9 mouse cellular contexts compared by ENCODE assay signal in genomic region chr11:90623477-90623876, GRCm38 (mm10). TPM values are rescaled to one million over a fixed set of nuclear protein-coding genes. Genes with fewer than 3 reads are reported as not detected.
A peak's percentile ranks its signal among the peaks of the same experiment; 100 is the strongest.
DNase-seq lines count a peak whose midpoint lies in the region.
"Had no signal": no experiment of that assay in that cellular context is flagged by ENCODE, and none has a peak within 500 bp of the region (broad histone marks: within the 10 kb centered on the region; RNA-seq: fewer than 3 reads in every experiment).

No protein-coding gene starts in this region.

- H3K27ac ChIP-seq in heart, embryonic 10.5 days = no peak overlapping the region
- no peak overlapping the region for H3K27ac ChIP-seq in forebrain, embryonic 10.5 days
- H3K27ac ChIP-seq: embryonic facial prominence, embryonic 15.5 days had no signal

- DNase-seq in heart, postnatal 10 days = peak; percentile 48 to 73
- DNase-seq in heart, embryonic 10.5 days (ENCODE audit: low spot score) = no peak
- DNase-seq in testis, postnatal 10 days (ENCODE audit: low spot score) = peak; percentile 49
- DNase-seq in testis, postnatal 14 days (ENCODE audit: low spot score) = no peak
- peak; percentile 34 for DNase-seq in c-Kit-negative CD71-positive TER-119-positive erythroid progenitor cells, embryonic 14.5 days (ENCODE audit: low read depth, low spot score)
- DNase-seq in induced T-regulatory cell, adult 2 months (ENCODE audit: low read depth) = peak; percentile 66
- DNase-seq in retina, postnatal 1 day = peak; percentile 71
- no peak for DNase-seq in forebrain, embryonic 10.5 days (ENCODE audit: extremely low spot score, low spot score)

- H3K36me3 ChIP-seq in heart, embryonic 10.5 days = peaks cover 11% of the 10 kb centered on the region; the same call in 1 of the 2 replicates
- peaks cover 24% of the 10 kb centered on the region for H3K36me3 ChIP-seq in forebrain, embryonic 10.5 days (replicated peaks)

- H3K27me3 ChIP-seq in heart, embryonic 10.5 days (ENCODE audit: insufficient read depth, poor library complexity, severe bottlenecking) = no peaks in the 10 kb centered on the region
- no peaks in the 10 kb centered on the region for H3K27me3 ChIP-seq in forebrain, embryonic 10.5 days (ENCODE audit: poor library complexity, severe bottlenecking)
- H3K27me3 ChIP-seq: embryonic facial prominence, embryonic 15.5 days had no signal

- H3K4me3 ChIP-seq in heart, embryonic 10.5 days = no peak overlapping the region
- no peak overlapping the region for H3K4me3 ChIP-seq in forebrain, embryonic 10.5 days
- H3K4me3 ChIP-seq: embryonic facial prominence, embryonic 15.5 days had no signal

- H3K9me3 ChIP-seq in heart, embryonic 10.5 days = no peaks in the 10 kb centered on the region
- H3K9me3 ChIP-seq in forebrain, embryonic 10.5 days = no peaks in the 10 kb centered on the region
- H3K9me3 ChIP-seq: embryonic facial prominence, embryonic 15.5 days had no signal

- intact Hi-C loops in heart, postnatal 10 days (cut with DNase I) = no loop called here

- 57% methylated on average over 6 of the region's 6 CpGs for WGBS in heart, embryonic 10.5 days
- 60% methylated on average over 6 of the region's 6 CpGs for WGBS in forebrain, embryonic 10.5 days

- no peaks in the 10 kb centered on the region for H3K4me1 ChIP-seq in heart, embryonic 10.5 days
- H3K4me1 ChIP-seq in forebrain, embryonic 10.5 days = no peaks in the 10 kb centered on the region

RNA-seq across cellular contexts. Expression of gene Stxbp4, which starts 14.4 kb away (rescaled TPM):
- total RNA-seq in heart, postnatal 10 days (2021) = 1 to 10 TPM; 5.6 to 6.2 TPM
- 16.6 and 25.3 TPM in 2 replicates for polyA plus RNA-seq in heart, embryonic 10.5 days (2016; fragmentation: Nextera tagmentation; extraction: Ambion mirVana)
- 36.5 and 37.6 TPM in 2 replicates for polyA plus RNA-seq in forebrain, embryonic 10.5 days (2016; fragmentation: Nextera tagmentation; extraction: Ambion mirVana)

RNA-seq across cellular contexts. Expression of gene Cox11, which starts 14.5 kb away (rescaled TPM):
- total RNA-seq in heart, postnatal 10 days (2021) = 10 to 100 TPM; 24.2 to 25.8 TPM
- polyA plus RNA-seq in heart, embryonic 10.5 days (2016; fragmentation: Nextera tagmentation; extraction: Ambion mirVana) = 39.4 and 48.3 TPM in 2 replicates
- 30.2 and 32.2 TPM in 2 replicates for polyA plus RNA-seq in forebrain, embryonic 10.5 days (2016; fragmentation: Nextera tagmentation; extraction: Ambion mirVana)

Comparison
In these comparisons a context has a peak if more than half of its experiments do, and no peak if none do; other contexts are left out.
1. DNase-seq: peak in heart, postnatal 10 days (2 of 2), testis, postnatal 10 days (single experiment), c-Kit-negative CD71-positive TER-119-positive erythroid progenitor cells, embryonic 14.5 days (single experiment), induced T-regulatory cell, adult 2 months (single experiment) and retina, postnatal 1 day (single experiment); none in heart, embryonic 10.5 days (single experiment), testis, postnatal 14 days (single experiment) and forebrain, embryonic 10.5 days (single experiment).